Mouse (Mus musculus) E14TG2a.4 (cell line): ENCODE data around the gene 1700008O03Rik.

Experiments used
- CTCF ChIP-seq: conservative IDR thresholded peaks from 2 replicates; pipeline ENCODE4 v1.5.1; 2014; ENCODE audit warnings: low read length
- NANOG ChIP-seq: IDR thresholded peaks from 2 replicates; pipeline ENCODE4 v1.6.1; 2014; ENCODE audit warnings: borderline replicate concordance, low read length, mixed read lengths

GRCm38 (mm10) chr7:44332336-44332735 lies 53.3 kb downstream of the 1700008O03Rik start:
- TF ChIP-seq NANOG (no peak), CTCF (no peak)
